Mouse (Mus musculus): ENCODE measurements around the gene Drg1. TPM values are rescaled to one million over a fixed set of nuclear protein-coding genes. Genes with fewer than 3 reads are reported as not detected.

Gene Drg1
- polyA plus RNA-seq (2016; fragmentation: Nextera tagmentation; extraction: Ambion mirVana) = 217 and 263 TPM in 2 replicates

DNA sequence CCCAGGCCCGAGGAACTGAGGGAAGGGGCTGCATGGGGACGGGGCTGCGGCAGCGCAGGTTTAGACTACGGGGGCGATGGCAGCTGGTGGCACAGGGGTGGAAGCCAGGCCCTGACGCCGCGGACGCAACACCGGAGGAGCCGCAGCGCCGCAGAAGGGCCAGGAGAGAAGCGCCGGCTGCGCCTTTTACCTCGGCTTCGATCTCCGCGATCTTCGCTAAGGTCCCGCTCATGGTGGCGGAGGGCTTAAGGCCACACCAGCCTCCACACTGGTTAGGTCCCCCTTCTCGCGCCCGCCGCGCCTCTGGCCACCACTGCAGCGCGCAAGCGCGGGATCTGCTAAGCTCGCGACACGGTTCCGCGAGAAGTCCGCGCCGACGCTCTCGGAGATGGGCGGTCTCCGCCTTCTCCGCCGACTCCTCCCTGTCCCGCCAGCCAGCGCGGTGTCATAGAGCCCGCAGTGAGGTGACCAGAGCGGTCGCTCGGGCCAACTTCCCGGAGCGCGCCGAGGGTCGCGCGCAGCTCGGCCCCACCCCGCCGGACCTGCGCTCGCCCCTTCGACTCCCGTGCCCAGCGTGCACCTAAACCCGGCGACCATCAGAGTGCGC is at the start of gene Drg1:
Drg1 (minus strand) TSS at position 337 of the 607 bp plus-strand sequence.
- no peaks in the 10 kb centered on the region for H3K27me3 ChIP-seq (ENCODE audit: insufficient read depth, poor library complexity, severe bottlenecking)
- peak within 1 kb of the TSS; percentile 95 for H3K27ac ChIP-seq
- WGBS = under 1% methylated on average over 72 of the region's 72 CpGs
- H3K9me3 ChIP-seq = no peaks in the 10 kb centered on the region
- DNase-seq (ENCODE audit: low spot score) = peak; percentile 98
- peak within 1 kb of the TSS; percentile 77 for H3K4me3 ChIP-seq
- peaks cover 9% of the 10 kb centered on the region for H3K4me1 ChIP-seq
- peaks cover 30% of the 10 kb centered on the region for H3K36me3 ChIP-seq

- H3K36me3 ChIP-seq = peaks cover 31% of the 10 kb centered on the region
- H3K9me3 ChIP-seq = no peaks in the 10 kb centered on the region
- 24% methylated on average over 2 of the region's 2 CpGs for WGBS
- H3K4me1 ChIP-seq = 0 out of 2 replicates have a peak, but pooled peaks cover 4% of the 10 kb centered on the region
- no peak overlapping the region for H3K27ac ChIP-seq
- H3K4me3 ChIP-seq = no peak overlapping the region
- DNase-seq (ENCODE audit: low spot score) = no peak
- H3K27me3 ChIP-seq (ENCODE audit: insufficient read depth, poor library complexity, severe bottlenecking) = no peaks in the 10 kb centered on the region
These were observed 47.9 kb upstream of the Drg1 start for GRCm38 (mm10) chr11:3314148-3314547.

DNA sequence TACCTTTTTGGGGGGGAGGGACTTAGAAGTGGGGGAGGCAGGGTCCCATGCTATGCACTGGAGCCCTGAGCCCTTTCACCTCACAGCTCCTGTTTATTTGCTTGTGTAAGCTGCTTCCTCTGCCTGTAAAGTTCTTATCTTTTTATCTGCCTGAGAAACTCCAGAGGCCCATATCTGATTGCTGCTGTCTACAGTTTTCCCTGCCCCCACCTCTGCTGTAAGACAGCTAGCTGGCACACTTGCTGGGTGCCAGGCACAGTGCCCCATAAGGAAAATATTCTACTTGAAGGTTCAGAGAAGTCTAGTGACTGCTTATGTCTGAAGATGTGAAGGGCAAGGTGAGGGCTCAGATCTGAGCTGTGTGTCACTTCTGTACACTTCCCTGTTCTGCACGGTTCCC is 47.1 kb upstream of the Drg1 start:
- peaks cover 40% of the 10 kb centered on the region for H3K36me3 ChIP-seq
- WGBS = 93% methylated on average over 1 of the region's 1 CpGs
- no peaks in the 10 kb centered on the region for H3K27me3 ChIP-seq (ENCODE audit: insufficient read depth, poor library complexity, severe bottlenecking)
- 0 out of 2 replicates have a peak, but pooled peaks cover 4% of the 10 kb centered on the region for H3K4me1 ChIP-seq
- H3K9me3 ChIP-seq = no peaks in the 10 kb centered on the region
- no peak for DNase-seq (ENCODE audit: low spot score)
- no peak overlapping the region for H3K27ac ChIP-seq
- no peak overlapping the region for H3K4me3 ChIP-seq

- Histone ChIP-seq H3K9me3 (no peaks in the 10 kb centered on the region), H3K27me3 (ENCODE audit: insufficient read depth, poor library complexity, severe bottlenecking) (no peaks in the 10 kb centered on the region), H3K4me1 (0 out of 2 replicates have a peak, but pooled peaks cover 4% of the 10 kb centered on the region), H3K36me3 (peaks cover 52% of the 10 kb centered on the region), H3K4me3 (no peak overlapping the region), H3K27ac (no peak overlapping the region)
- 83% methylated on average over 10 of the region's 10 CpGs for WGBS
- DNase-seq (ENCODE audit: low spot score) = no peak
These were observed 45.6 kb upstream of the Drg1 start for GRCm38 (mm10) chr11:3311586-3312347.

DNA sequence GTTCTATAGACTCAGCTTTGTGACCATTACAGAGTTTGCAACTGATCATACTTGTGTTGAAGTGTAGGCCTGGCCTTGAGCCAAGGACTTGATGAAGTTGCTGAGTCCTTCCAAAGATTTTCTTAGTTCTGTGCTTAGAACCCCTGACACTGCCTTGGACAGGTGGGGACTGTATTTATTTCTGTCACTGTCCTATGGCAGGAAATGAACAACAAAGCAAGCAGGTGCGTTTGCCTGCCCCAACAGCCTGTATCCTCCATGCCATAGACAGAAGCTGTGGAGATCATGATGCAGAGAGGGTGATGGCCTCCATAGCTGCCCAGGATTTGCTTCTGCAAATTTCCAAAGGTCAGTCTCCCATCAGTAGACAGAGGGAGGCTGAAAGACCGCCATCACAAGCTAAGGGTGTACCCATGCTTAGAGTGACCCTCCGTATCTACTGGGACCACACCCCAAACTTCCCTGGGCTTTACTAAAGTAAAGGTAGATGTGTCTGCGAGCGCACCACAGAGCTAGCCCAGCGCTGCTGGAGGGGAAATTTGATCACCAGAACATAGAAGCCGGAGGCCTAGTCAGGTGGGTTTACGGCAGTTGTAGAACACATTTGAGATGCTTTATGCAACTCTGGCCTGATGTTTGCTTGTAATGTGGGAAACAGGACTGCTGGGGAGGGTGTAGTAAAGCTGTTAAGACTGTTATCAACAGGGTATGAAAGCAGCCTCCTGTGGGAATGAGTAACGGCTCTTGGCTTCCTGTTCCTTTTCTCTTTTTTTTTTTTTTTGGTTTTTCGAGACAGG is 44.8 kb upstream of the Drg1 start:
- Histone ChIP-seq H3K9me3 (no peaks in the 10 kb centered on the region), H3K27me3 (ENCODE audit: insufficient read depth, poor library complexity, severe bottlenecking) (no peaks in the 10 kb centered on the region), H3K36me3 (peaks cover 60% of the 10 kb centered on the region), H3K4me1 (0 out of 2 replicates have a peak, but pooled peaks cover 4% of the 10 kb centered on the region), H3K4me3 (no peak overlapping the region), H3K27ac (no peak overlapping the region)
- DNase-seq (ENCODE audit: low spot score) = no peak
- WGBS = 81% methylated on average over 10 of the region's 10 CpGs

- DNase-seq (ENCODE audit: low spot score) = no peak
- Histone ChIP-seq H3K27me3 (ENCODE audit: insufficient read depth, poor library complexity, severe bottlenecking) (no peaks in the 10 kb centered on the region), H3K36me3 (peaks cover 71% of the 10 kb centered on the region), H3K4me3 (no peak overlapping the region), H3K4me1 (0 out of 2 replicates have a peak, but pooled peaks cover 4% of the 10 kb centered on the region), H3K9me3 (no peaks in the 10 kb centered on the region), H3K27ac (no peak overlapping the region)
- WGBS = 88% methylated on average over 4 of the region's 4 CpGs
These were observed 43.7 kb upstream of the Drg1 start for GRCm38 (mm10) chr11:3309884-3310283.

DNA sequence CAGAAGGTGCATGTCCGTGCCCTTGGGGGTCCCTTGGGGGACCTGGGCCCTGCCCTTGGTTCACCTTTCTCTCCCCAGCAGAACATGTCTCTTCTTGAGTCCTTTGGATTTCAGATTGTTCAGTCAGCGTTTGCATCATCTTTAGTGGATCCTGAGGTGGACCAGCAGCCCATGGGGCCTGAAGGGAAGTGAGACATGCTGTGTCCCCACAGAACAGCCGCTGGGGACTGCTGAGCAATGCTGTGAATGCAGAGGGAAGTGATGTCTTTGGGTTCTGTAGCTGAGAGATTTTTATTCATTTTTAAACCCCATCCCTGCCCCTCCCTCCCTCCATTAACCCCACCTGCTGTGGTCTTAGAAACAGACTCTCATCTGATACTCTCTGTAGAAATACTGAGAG is 41.7 kb upstream of the Drg1 start:
- Histone ChIP-seq H3K27ac (no peak overlapping the region), H3K36me3 (peaks cover 90% of the 10 kb centered on the region), H3K27me3 (ENCODE audit: insufficient read depth, poor library complexity, severe bottlenecking) (no peaks in the 10 kb centered on the region), H3K4me1 (peaks cover 5% of the 10 kb centered on the region; the same call in 1 of the 2 replicates), H3K9me3 (no peaks in the 10 kb centered on the region), H3K4me3 (no peak overlapping the region)
- DNase-seq (ENCODE audit: low spot score) = no peak
- WGBS = 86% methylated on average over 3 of the region's 3 CpGs

DNA sequence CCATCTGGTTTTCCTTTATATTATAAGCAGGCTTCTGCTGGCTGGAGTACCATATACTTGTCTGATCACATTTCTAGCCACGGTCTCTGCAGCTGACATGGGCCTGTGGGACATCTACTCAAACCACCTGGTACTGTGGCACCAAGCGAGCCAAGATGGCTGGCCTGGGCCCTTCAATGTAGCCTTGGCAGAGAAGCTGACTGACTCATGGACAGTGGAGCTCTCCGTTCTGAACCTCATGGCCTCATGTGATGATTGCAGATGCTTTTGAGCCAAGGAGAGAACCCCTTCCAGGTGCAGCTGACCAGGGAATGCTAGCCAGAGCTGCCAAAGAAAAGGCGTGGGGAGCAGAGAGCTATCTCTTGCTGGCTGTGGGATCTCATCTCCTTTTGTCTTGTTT is 39.6 kb upstream of the Drg1 start:
- no peak for DNase-seq (ENCODE audit: low spot score)
- 86% methylated on average over 4 of the region's 4 CpGs for WGBS
- Histone ChIP-seq H3K9me3 (no peaks in the 10 kb centered on the region), H3K27me3 (ENCODE audit: insufficient read depth, poor library complexity, severe bottlenecking) (no peaks in the 10 kb centered on the region), H3K4me3 (no peak overlapping the region), H3K4me1 (peaks cover 11% of the 10 kb centered on the region; the same call in 1 of the 2 replicates), H3K27ac (no peak overlapping the region), H3K36me3 (peaks cover 98% of the 10 kb centered on the region)

- Histone ChIP-seq H3K27me3 (ENCODE audit: insufficient read depth, poor library complexity, severe bottlenecking) (no peaks in the 10 kb centered on the region), H3K4me1 (peaks cover 10% of the 10 kb centered on the region; the same call in 1 of the 2 replicates), H3K36me3 (peaks cover 99% of the 10 kb centered on the region), H3K27ac (no peak overlapping the region), H3K4me3 (no peak overlapping the region), H3K9me3 (no peaks in the 10 kb centered on the region)
- WGBS = 85% methylated on average over 4 of the region's 4 CpGs
- no peak for DNase-seq (ENCODE audit: low spot score)
These were observed 36.6 kb upstream of the Drg1 start for GRCm38 (mm10) chr11:3302792-3303191.

- H3K27ac ChIP-seq = no peak overlapping the region
- no peak overlapping the region for H3K4me3 ChIP-seq
- 75% methylated on average over 4 of the region's 4 CpGs for WGBS
- no peak for DNase-seq (ENCODE audit: low spot score)
- H3K9me3 ChIP-seq = no peaks in the 10 kb centered on the region
- no peaks in the 10 kb centered on the region for H3K27me3 ChIP-seq (ENCODE audit: insufficient read depth, poor library complexity, severe bottlenecking)
- peaks cover 10% of the 10 kb centered on the region; the same call in 1 of the 2 replicates for H3K4me1 ChIP-seq
- peaks cover 99% of the 10 kb centered on the region for H3K36me3 ChIP-seq
These were observed 36.2 kb upstream of the Drg1 start for GRCm38 (mm10) chr11:3302385-3302784.

- H3K4me1 ChIP-seq = peaks cover 11% of the 10 kb centered on the region; the same call in 1 of the 2 replicates
- DNase-seq (ENCODE audit: low spot score) = no peak
- no peaks in the 10 kb centered on the region for H3K9me3 ChIP-seq
- no peak overlapping the region for H3K27ac ChIP-seq
- WGBS = 96% methylated on average over 5 of the region's 5 CpGs
- H3K36me3 ChIP-seq = peaks cover 99% of the 10 kb centered on the region
- H3K4me3 ChIP-seq = no peak overlapping the region
- H3K27me3 ChIP-seq (ENCODE audit: insufficient read depth, poor library complexity, severe bottlenecking) = no peaks in the 10 kb centered on the region
These were observed 34.9 kb upstream of the Drg1 start for GRCm38 (mm10) chr11:3301075-3301474.

DNA sequence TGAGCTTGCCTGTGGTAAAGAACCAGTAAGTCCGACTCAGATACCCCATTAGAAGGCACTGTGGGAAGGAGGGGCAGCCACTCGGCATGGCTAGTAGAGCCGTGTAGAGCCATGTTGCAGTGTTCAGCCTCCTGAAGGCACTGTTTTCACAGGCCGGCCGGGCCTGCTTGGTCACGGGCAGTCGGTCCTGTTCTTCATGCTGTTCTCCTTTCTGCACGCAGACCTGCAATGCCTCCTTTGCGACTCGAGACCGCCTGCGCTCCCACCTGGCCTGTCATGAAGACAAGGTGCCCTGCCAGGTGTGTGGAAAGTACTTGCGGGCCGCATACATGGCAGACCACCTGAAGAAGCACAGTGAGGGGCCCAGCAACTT is 32.6 kb upstream of the Drg1 start:
- Histone ChIP-seq H3K36me3 (peaks cover 99% of the 10 kb centered on the region), H3K27me3 (ENCODE audit: insufficient read depth, poor library complexity, severe bottlenecking) (no peaks in the 10 kb centered on the region), H3K27ac (no peak overlapping the region), H3K4me1 (peaks cover 30% of the 10 kb centered on the region), H3K4me3 (no peak overlapping the region), H3K9me3 (no peaks in the 10 kb centered on the region)
- no peak for DNase-seq (ENCODE audit: low spot score)
- WGBS = 95% methylated on average over 14 of the region's 14 CpGs
